Mouse (Mus musculus): Measurements from ENCODE around the gene Ropn1l. TPM values are rescaled to one million over a fixed set of nuclear protein-coding genes. Genes with fewer than 3 reads are reported as not detected.

The Ropn1l gene
- polyA plus RNA-seq, 1 experiment from 2014 or later: 1.9 TPM

GRCm38 (mm10) chr15:31398769-31399168 lies 54.8 kb downstream of the Ropn1l start:
- H3K27ac ChIP-seq: no peak overlapping the region
- no peak for ATAC-seq (replicated peaks)
- no peaks in the 10 kb centered on the region for H3K27me3 ChIP-seq (replicated peaks)
- H3K9me3 ChIP-seq: no peaks in the 10 kb centered on the region
- no peaks in the 10 kb centered on the region for H3K36me3 ChIP-seq (replicated peaks)
- H3K4me2 ChIP-seq: no peak overlapping the region
- WGBS: 94% methylated on average over 13 of the region's 13 CpGs
- H3K4me3 ChIP-seq: no peak overlapping the region
- H3K4me1 ChIP-seq: peaks cover 3% of the 10 kb centered on the region; the same call in 1 of the 2 replicates
- no peak overlapping the region for H3K9ac ChIP-seq

- Histone ChIP-seq H3K27ac (no peak overlapping the region), H3K27me3 (replicated peaks) (no peaks in the 10 kb centered on the region), H3K9ac (no peak overlapping the region), H3K4me2 (no peak overlapping the region), H3K9me3 (no peaks in the 10 kb centered on the region), H3K36me3 (replicated peaks) (no peaks in the 10 kb centered on the region), H3K4me1 (no peaks in the 10 kb centered on the region), H3K4me3 (no peak overlapping the region)
- 83% methylated on average over 3 of the region's 3 CpGs for WGBS
- ATAC-seq (replicated peaks): no peak
Observed at GRCm38 (mm10) chr15:31397379-31397778, 56.2 kb downstream of the Ropn1l start.

GRCm38 (mm10) chr15:31396755-31397154 lies 56.8 kb downstream of the Ropn1l start:
- Histone ChIP-seq H3K27me3 (replicated peaks) (no peaks in the 10 kb centered on the region), H3K9me3 (no peaks in the 10 kb centered on the region), H3K4me1 (no peaks in the 10 kb centered on the region), H3K4me3 (no peak overlapping the region), H3K9ac (no peak overlapping the region), H3K4me2 (no peak overlapping the region), H3K27ac (no peak overlapping the region), H3K36me3 (replicated peaks) (no peaks in the 10 kb centered on the region)
- WGBS: 79% methylated on average over 5 of the region's 5 CpGs
- no peak for ATAC-seq (replicated peaks)

- Histone ChIP-seq H3K27ac (no peak overlapping the region), H3K27me3 (replicated peaks) (no peaks in the 10 kb centered on the region), H3K4me2 (no peak overlapping the region), H3K4me3 (no peak overlapping the region), H3K9me3 (no peaks in the 10 kb centered on the region), H3K4me1 (no peaks in the 10 kb centered on the region), H3K36me3 (replicated peaks) (no peaks in the 10 kb centered on the region), H3K9ac (no peak overlapping the region)
- WGBS: 95% methylated on average over 4 of the region's 4 CpGs
- no peak for ATAC-seq (replicated peaks)
Observed at GRCm38 (mm10) chr15:31395986-31396385, 57.6 kb downstream of the Ropn1l start.

- H3K9me3 ChIP-seq: no peaks in the 10 kb centered on the region
- H3K9ac ChIP-seq: no peak overlapping the region
- no peaks in the 10 kb centered on the region for H3K4me1 ChIP-seq
- H3K4me3 ChIP-seq: no peak overlapping the region
- H3K27ac ChIP-seq: no peak overlapping the region
- H3K4me2 ChIP-seq: no peak overlapping the region
- no peak for ATAC-seq (replicated peaks)
- no peaks in the 10 kb centered on the region for H3K27me3 ChIP-seq (replicated peaks)
- WGBS: 87% methylated on average over 6 of the region's 6 CpGs
- H3K36me3 ChIP-seq (replicated peaks): no peaks in the 10 kb centered on the region
Observed at GRCm38 (mm10) chr15:31393402-31393801, 60.1 kb downstream of the Ropn1l start.

GRCm38 (mm10) chr15:31392705-31393104 lies 60.8 kb downstream of the Ropn1l start:
- WGBS: 79% methylated on average over 7 of the region's 7 CpGs
- no peak overlapping the region for H3K4me2 ChIP-seq
- ATAC-seq (replicated peaks): no peak

GRCm38 (mm10) chr15:31392135-31392534 lies 61.4 kb downstream of the Ropn1l start:
- Histone ChIP-seq H3K4me3 (no peak overlapping the region), H3K4me1 (no peaks in the 10 kb centered on the region), H3K36me3 (replicated peaks) (no peaks in the 10 kb centered on the region), H3K9ac (no peak overlapping the region), H3K27me3 (replicated peaks) (no peaks in the 10 kb centered on the region), H3K9me3 (no peaks in the 10 kb centered on the region), H3K4me2 (no peak overlapping the region), H3K27ac (no peak overlapping the region)
- WGBS: 80% methylated on average over 4 of the region's 4 CpGs
- ATAC-seq (replicated peaks): no peak

More at GRCm38 (mm10) chr15:31392705-31393104, 60.8 kb downstream of the Ropn1l start:
- Histone ChIP-seq H3K4me1 (no peaks in the 10 kb centered on the region), H3K27ac (no peak overlapping the region), H3K9ac (no peak overlapping the region), H3K27me3 (replicated peaks) (no peaks in the 10 kb centered on the region), H3K9me3 (no peaks in the 10 kb centered on the region), H3K36me3 (replicated peaks) (no peaks in the 10 kb centered on the region), H3K4me3 (no peak overlapping the region)

Other genes with a start within 250 kb of the Ropn1l start
- 22.8 and 24.8 TPM in 2 replicates for gene Dap, start 229.4 kb downstream of the Ropn1l start, polyA plus RNA-seq (2015; fragmentation: Nextera tagmentation; extraction: Ambion mirVana)
- 0.65 and 1.1 TPM in 2 replicates for gene Ankrd33b, start 86.0 kb downstream of the Ropn1l start, polyA plus RNA-seq (2015; fragmentation: Nextera tagmentation; extraction: Ambion mirVana)
- 86.5 and 96.9 TPM in 2 replicates for gene March6, start 77.3 kb upstream of the Ropn1l start, polyA plus RNA-seq (2015; fragmentation: Nextera tagmentation; extraction: Ambion mirVana)
- gene Cmbl, start 111.7 kb upstream of the Ropn1l start, polyA plus RNA-seq (2015; fragmentation: Nextera tagmentation; extraction: Ambion mirVana): 14.3 and 15.7 TPM in 2 replicates
- gene Cct5, start 148.1 kb upstream of the Ropn1l start, polyA plus RNA-seq (2015; fragmentation: Nextera tagmentation; extraction: Ambion mirVana): 484 and 504 TPM in 2 replicates
- gene Fam173b, start 148.1 kb upstream of the Ropn1l start, polyA plus RNA-seq (2015; fragmentation: Nextera tagmentation; extraction: Ambion mirVana): 9.2 and 10.6 TPM in 2 replicates